Mouse (Mus musculus): ENCODE data around the gene Ust. TPM values are rescaled to one million over a fixed set of nuclear protein-coding genes. Genes with fewer than 3 reads are reported as not detected.

Ust gene
- total RNA-seq, 2 experiments from 2014 or later = 2.4 to 2.8 TPM

GRCm38 (mm10) chr10:8505346-8506246 lies 13.0 kb downstream of the Ust start:
- no peak for DNase-seq
- intact Hi-C loops (cut with DNase I) = no loop called here

DNA sequence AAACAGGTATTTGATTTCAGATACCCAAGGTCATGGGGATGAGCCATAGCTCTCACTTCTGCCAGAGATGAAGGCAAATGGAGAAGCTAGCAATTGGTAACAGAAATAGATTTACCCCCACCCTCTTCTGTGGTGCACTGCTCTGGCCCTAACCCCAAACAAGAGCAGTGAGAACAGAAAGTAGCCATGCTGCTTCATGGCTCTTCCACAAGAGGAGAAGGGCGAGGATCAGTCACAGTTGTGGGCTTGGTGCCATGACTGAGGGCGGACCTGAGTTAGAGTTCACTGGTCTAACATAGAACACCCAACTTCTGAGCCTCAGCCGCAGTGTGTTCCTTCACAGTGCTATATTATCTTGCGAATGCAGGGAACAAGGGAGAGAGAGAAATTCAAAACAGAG lies 13.8 kb downstream of the Ust start:
- intact Hi-C loops (cut with DNase I) = no loop called here
- no peak for DNase-seq

- intact Hi-C loops (cut with DNase I) = no loop called here
- peak in 1 of 2 experiments; percentile 32 for DNase-seq
Observed at GRCm38 (mm10) chr10:8498951-8499891, 19.4 kb downstream of the Ust start.

DNA sequence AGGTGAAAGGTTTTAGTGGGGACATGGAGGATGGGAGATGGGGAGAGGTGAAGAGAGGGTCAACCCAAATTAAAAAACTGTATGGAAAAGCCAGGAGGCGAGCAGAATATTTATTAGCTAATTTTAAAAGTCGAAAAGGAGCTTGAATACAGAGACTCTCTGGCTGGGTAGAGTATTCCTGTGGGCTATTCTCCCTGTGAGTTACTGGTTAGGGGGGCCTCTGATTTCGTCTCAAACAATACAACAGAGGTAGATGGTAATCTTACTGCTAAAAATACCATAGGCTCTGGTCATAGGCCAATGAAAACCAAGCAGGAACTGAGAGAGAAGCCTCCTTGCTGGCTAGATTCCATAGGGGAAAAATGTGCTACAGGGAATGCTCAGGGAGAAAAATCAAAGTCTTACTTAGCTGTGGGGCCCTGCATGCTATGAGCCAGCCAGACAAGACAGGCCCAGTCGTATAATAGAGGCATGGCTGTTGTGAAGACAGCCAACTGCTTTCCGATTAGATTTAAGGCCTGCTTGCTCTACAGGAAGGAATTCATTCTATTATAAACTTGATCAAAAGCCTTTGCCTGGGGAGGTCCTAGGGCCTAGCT lies 23.0 kb downstream of the Ust start:
- DNase-seq = no peak
- intact Hi-C loops (cut with DNase I) = no loop called here

- intact Hi-C loops (cut with DNase I) = no loop called here
Observed at GRCm38 (mm10) chr10:8491909-8492591, 26.6 kb downstream of the Ust start.

GRCm38 (mm10) chr10:8487388-8487787 lies 31.2 kb downstream of the Ust start:
- intact Hi-C loops (cut with DNase I) = no loop called here
- DNase-seq = no peak

More at GRCm38 (mm10) chr10:8491909-8492591, 26.6 kb downstream of the Ust start:
- DNase-seq = no peak

GRCm38 (mm10) chr10:8484487-8484886 lies 34.1 kb downstream of the Ust start:
- DNase-seq = no peak
- intact Hi-C loops (cut with DNase I) = no loop called here

GRCm38 (mm10) chr10:8482779-8483178 lies 35.8 kb downstream of the Ust start:
- intact Hi-C loops (cut with DNase I) = no loop called here
- no peak for DNase-seq

- intact Hi-C loops (cut with DNase I) = no loop called here
- DNase-seq = no peak
Observed at GRCm38 (mm10) chr10:8479779-8480178, 38.8 kb downstream of the Ust start.

GRCm38 (mm10) chr10:8477936-8478335 lies 40.7 kb downstream of the Ust start:
- DNase-seq = no peak
- intact Hi-C loops (cut with DNase I) = no loop called here

GRCm38 (mm10) chr10:8471995-8472394 lies 46.6 kb downstream of the Ust start:
- DNase-seq = peak; percentile 47 to 53
- intact Hi-C loops (cut with DNase I) = no loop called here

DNA sequence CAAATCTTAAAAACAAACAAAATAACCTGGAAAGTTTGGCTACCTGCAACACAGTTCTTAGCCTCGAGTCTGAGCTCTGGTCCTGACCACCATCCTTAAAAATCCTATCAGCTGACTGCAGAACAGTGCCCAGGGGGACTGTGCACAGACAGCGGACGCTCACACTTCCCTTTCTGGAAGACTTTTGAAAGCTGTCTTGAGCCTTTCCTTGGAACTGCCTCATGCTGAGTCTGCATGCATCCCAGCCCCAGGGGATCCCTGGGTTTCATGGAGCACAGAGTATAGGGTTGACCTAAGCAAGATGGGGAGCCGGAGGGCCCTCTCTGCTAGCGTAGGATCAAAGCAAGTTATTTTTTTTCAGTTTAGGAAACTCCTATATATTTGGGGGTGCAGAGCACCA lies 47.6 kb downstream of the Ust start:
- intact Hi-C loops (cut with DNase I) = no loop called here
- DNase-seq = no peak

GRCm38 (mm10) chr10:8469516-8469915 lies 49.1 kb downstream of the Ust start:
- intact Hi-C loops (cut with DNase I) = no loop called here
- DNase-seq = no peak

DNA sequence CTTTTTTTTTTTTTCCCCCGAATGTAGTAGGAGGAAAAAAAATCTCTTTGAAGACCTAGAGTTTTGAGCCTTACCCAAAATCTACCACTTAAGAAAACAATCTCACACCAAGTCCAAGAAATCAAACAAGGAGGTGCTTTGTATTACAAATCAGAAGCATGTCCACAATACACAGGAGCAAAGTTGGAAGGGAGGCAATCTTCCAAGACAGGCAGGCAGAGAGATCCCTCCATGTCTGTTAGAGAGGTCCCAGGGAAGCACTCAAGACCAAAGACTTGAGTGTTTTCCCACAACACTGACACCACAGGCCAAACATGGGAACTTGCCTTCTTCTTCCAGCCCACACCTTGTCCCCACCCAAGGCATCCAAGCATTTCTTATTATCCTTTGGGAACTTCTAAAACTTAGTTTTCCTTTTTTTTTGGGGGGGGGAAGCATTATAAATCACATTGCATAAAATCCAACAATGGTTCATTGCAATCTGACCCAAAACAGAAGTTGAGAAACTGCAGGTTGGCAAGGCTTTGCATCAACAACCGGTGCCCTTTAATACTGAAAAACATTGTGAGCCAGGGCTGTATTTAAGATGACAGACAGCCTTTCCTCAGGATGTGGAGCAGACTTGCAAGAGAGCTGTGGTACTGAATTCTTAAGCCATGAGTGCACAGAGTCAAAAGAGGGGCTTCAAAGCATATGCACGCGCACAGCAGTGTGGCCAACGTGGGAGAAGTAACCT lies 49.8 kb downstream of the Ust start:
- intact Hi-C loops (cut with DNase I) = no loop called here
- DNase-seq = no peak

DNA sequence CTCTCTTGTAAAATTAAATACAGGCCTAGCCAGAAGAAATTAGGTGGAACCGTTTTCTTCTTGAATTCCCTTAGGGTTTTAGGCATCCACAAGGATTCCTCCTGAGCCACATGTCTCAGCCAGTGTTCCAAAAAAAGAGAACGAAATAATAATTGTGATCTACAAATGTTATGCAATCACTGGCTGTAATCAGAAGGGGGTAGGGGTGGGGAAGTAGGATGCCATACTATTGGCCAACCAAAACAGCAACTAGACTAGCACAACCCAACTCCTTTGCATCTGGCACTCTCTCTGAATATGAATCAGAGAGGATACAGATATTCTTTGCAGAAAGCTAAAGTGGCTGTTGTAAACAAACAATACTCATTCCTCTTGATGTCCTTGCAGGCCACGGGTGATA lies 52.7 kb downstream of the Ust start:
- no peak for DNase-seq
- intact Hi-C loops (cut with DNase I) = no loop called here

- intact Hi-C loops (cut with DNase I) = no loop called here
- DNase-seq = no peak
Observed at GRCm38 (mm10) chr10:8465216-8465615, 53.4 kb downstream of the Ust start.

- no peak for DNase-seq
- intact Hi-C loops (cut with DNase I) = no loop called here
Observed at GRCm38 (mm10) chr10:8461372-8461771, 57.3 kb downstream of the Ust start.

DNA sequence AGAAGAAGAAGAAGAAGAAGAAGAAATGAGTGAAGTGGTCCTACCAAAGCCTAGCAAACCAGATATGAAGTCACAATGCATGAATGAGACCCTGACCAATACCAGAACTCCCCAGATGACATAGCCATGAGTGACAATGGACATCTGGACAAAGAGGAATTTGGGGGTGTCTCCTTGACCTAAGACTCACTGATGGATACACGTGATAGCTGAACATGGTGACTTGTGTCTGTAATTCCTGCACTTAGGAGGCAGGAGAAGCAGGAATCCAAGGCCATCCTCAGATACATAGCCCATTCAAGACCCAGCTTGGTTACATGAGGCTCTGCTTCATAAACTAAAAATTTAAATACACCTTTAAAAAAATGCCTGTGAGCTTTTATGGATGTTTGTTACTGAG lies 63.9 kb downstream of the Ust start:
- intact Hi-C loops (cut with DNase I) = no loop called here
- DNase-seq = no peak

DNA sequence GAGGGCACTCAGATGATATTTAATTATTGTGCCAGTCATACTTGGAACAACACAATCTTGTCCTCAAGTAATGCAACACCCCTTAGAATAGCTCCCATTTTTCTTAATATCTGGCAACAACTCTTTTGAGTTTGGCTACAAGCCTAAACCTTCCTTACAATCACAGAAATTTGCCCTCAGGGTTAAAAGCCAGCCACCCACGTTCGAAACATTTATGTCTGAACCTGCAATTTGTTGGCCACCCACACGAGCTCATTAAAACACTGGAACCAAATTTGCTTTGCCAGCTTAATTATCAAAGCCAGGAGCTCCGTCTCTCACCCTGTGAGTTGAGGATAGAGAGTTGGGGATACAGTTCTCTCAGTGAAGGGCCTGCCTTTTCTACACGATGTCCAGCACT lies 70.9 kb downstream of the Ust start:
- intact Hi-C loops (cut with DNase I) = no loop called here
- DNase-seq = no peak

DNA sequence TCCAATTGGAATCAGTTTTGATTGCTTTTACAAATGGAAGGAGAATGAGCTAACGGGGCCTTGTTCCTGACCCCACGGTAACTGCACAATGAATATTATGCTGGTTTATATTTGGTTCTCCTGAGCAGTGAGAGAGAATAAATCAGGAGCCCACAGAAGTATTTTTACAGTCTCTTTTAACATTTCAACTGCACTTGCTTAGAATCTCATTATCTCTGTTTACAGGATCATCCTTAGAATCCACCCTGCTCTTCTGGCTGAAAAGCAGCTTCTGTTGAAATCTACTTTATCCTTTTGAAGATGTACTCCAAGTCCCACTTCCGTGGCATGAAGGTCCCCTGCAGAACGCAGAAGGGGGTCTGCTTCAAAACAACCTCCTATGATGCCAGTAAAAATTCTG lies 71.7 kb downstream of the Ust start:
- intact Hi-C loops (cut with DNase I) = no loop called here
- no peak for DNase-seq
